Mouse (Mus musculus): ENCODE results near the gene Krtcap2. TPM values are rescaled to one million over a fixed set of nuclear protein-coding genes. Genes with fewer than 3 reads are reported as not detected.

The Krtcap2 gene
- total and polyA plus RNA-seq, 2 experiments from 2014 or later = 41.8 to 192 TPM

DNA sequence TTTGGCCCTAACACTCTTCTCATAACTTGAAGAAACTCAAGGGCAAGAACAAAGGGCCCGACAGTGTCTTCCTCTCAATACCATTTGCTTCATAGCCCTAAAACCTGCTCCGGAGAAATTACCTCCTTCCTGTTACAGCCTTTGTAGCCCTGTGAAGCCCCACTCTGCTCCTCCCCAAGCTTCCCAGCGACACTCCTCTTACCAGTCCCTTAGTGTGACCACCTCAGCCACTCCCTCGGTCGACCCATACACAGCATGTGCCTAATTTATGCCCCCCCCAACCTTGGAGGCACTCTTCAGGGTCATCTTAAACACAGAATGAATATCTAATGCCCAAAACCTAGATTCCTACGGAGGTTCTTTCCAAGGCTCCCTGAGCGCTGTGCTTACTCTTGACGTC is 32.9 kb downstream of the Krtcap2 start:
- Histone ChIP-seq H3K36me3 (replicated peaks; ENCODE audit: control insufficient read depth, insufficient read depth, low read length) (peaks cover 15% of the 10 kb centered on the region), H3K27ac (ENCODE audit: low read depth) (peak overlapping the region; percentile 94), H3K9me3 (replicated peaks; ENCODE audit: control insufficient read depth, low read length) (no peaks in the 10 kb centered on the region), H3K4me3 (ENCODE audit: low read depth, low read length) (peak overlapping the region; percentile 78), H3K9ac (replicated peaks; ENCODE audit: low read depth, low read length) (peak overlapping the region; percentile 87), H3K4me2 (ENCODE audit: low read depth, low read length) (peak overlapping the region; percentile 92), H3K27me3 (ENCODE audit: control insufficient read depth, insufficient read depth, low read length) (no peaks in the 10 kb centered on the region), H3K4me1 (ENCODE audit: control insufficient read depth, insufficient read depth) (peaks cover 23% of the 10 kb centered on the region)
- DNase-seq (ENCODE audit: low spot score) (no peak), ATAC-seq (ENCODE audit: insufficient read depth, low read depth) (no peak)
- TF ChIP-seq CTCF (IDR thresholded peaks at IDR 0.05; ENCODE audit: low read depth) = no peak
- TF ChIP-seq EP300 (IDR thresholded peaks at IDR 0.05; ENCODE audit: low read depth) = no peak
- WGBS = 18% methylated on average over 8 of the region's 8 CpGs

DNA sequence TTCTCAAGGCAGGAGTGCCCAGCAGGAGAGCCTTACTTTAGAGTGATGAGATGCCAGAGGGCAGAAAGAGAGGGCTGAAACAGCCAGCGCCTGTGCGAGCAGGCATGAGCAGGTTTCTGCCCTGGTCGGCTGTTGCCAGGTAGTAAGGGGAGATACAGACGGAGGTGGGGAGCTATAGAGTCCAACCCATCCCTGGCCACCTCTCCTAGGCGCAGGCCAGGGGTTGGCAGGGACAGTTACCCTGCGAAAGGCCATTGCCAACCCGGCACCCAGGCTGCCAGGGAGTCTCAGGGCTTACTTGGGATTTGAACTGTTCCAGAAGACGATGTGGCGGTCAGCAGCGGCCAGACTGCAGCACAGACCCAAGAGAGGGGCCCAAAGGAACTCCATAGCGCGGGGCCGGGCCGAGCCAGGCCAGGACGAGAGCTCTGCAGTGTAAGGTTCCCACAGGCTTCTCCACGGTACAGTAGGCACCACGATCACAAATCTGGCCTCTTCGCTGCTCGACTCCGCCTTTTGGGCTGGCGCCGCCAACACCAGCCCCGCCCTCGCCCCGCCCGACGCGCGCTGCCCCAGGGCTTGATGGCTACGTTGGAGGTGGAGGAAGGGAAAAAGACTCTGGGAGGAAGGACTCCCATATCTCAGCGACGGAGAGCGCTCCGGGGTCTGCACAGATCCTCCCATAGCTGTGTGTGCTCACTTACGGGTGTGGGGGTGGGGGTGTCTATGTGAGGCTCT is 33.6 kb downstream of the Krtcap2 start:
- whole genome bisulfite sequencing = 1% methylated on average over 35 of the region's 35 CpGs

DNA sequence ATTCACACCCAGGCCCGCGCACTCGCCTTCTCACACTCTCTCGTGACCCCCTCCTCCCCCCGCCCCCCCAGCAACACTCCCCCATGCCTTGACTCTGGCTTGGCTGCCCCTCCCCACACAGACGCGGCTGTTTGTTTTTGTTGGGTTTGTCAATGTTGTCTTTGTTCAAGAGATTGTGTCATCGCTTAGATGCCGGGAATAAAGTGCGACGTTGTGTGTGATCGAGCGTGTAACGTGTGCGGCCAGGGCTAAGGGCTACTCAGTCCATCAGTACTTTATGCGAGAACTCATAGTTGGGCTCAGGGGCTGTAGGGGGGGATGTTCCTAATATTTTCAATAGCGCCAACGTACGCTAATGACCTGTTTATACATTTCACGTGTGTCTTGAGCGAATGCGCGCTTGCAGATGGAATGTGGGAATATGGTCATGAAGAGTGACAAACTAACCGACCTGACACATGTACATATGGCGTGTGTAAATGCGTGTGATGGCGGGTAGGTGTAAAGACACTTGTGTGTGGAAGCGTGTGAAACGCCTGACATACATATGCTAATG is 34.4 kb downstream of the Krtcap2 start:
- TF ChIP-seq EP300 (IDR thresholded peaks at IDR 0.05; ENCODE audit: low read depth) (no peak), CTCF (IDR thresholded peaks at IDR 0.05; ENCODE audit: low read depth) (no peak)
- Histone ChIP-seq H3K36me3 (replicated peaks; ENCODE audit: control insufficient read depth, insufficient read depth, low read length) (peaks cover 11% of the 10 kb centered on the region), H3K9ac (replicated peaks; ENCODE audit: low read depth, low read length) (peak overlapping the region; percentile 87), H3K27ac (ENCODE audit: low read depth) (peak overlapping the region; percentile 94), H3K9me3 (replicated peaks; ENCODE audit: control insufficient read depth, low read length) (no peaks in the 10 kb centered on the region), H3K27me3 (ENCODE audit: control insufficient read depth, insufficient read depth, low read length) (no peaks in the 10 kb centered on the region), H3K4me3 (ENCODE audit: low read depth, low read length) (peak overlapping the region; percentile 78), H3K4me1 (ENCODE audit: control insufficient read depth, insufficient read depth) (peaks cover 23% of the 10 kb centered on the region), H3K4me2 (ENCODE audit: low read depth, low read length) (peak overlapping the region; percentile 92)
- no peak for ATAC-seq (ENCODE audit: insufficient read depth, low read depth)
- DNase-seq (ENCODE audit: low spot score) = peak; percentile 44
- under 1% methylated on average over 29 of the region's 29 CpGs for WGBS

More for the DNA sequence above, 33.6 kb downstream of the Krtcap2 start:
- TF ChIP-seq CTCF (IDR thresholded peaks at IDR 0.05; ENCODE audit: low read depth) (no peak), EP300 (IDR thresholded peaks at IDR 0.05; ENCODE audit: low read depth) (no peak)
- Histone ChIP-seq H3K36me3 (replicated peaks; ENCODE audit: control insufficient read depth, insufficient read depth, low read length) (peaks cover 15% of the 10 kb centered on the region), H3K4me3 (ENCODE audit: low read depth, low read length) (peak overlapping the region; percentile 78), H3K27me3 (ENCODE audit: control insufficient read depth, insufficient read depth, low read length) (no peaks in the 10 kb centered on the region), H3K9ac (replicated peaks; ENCODE audit: low read depth, low read length) (peak overlapping the region; percentile 87), H3K4me1 (ENCODE audit: control insufficient read depth, insufficient read depth) (peaks cover 23% of the 10 kb centered on the region), H3K9me3 (replicated peaks; ENCODE audit: control insufficient read depth, low read length) (no peaks in the 10 kb centered on the region), H3K4me2 (ENCODE audit: low read depth, low read length) (peak overlapping the region; percentile 92), H3K27ac (ENCODE audit: low read depth) (peak overlapping the region; percentile 94)
- DNase-seq (ENCODE audit: low spot score) (peak; percentile 89), ATAC-seq (ENCODE audit: insufficient read depth, low read depth) (peak; percentile 77)

DNA sequence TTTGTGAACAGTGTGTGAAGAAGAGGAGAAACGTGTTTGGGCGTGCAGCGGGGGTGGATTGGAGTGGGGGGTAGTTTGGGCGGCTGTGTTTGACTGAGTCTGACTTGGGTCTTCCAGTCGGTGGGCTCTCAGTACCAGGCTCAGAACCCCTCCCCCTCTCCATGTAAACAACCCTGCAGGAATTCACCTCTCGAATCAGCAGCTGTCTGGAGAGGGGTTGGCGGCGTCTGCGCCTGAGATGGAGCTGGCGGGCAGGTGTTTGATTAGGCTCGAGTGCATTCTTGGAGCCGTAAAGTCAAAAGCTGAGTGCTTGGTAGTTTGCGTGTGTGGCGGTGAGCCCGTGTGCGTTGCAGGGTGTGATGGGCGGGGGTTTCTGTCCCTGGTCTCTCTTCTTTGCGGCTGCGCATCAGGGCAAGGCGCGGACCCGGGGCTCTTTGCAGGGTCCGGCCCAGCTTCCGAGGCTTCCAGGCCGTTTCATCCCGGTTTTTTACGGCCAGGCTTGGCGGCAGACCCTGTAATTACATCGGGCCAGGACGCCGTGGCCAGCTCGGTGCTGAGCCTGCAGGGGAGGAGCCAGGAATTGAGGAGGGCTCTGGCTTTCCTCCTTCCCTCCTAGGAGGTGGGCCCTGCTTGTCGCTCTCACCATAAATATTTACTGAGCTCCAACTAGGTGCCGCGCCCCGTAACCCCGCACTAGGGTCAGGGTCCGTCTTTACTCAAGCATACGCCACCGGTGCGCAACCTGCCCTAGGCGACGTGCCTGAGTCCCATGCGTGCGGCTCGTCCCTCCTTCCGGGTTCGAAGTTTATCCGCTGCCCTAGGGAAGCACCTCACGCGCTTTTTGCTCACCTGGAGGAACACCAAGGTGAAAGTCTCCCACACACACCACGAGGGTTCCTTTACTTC is 35.1 kb downstream of the Krtcap2 start, which contains the start of gene Efna1:
TSS of gene Efna1 (minus strand) at position 537 of the 906 bp plus-strand sequence.
- under 1% methylated on average over 52 of the region's 52 CpGs for WGBS
- ATAC-seq (ENCODE audit: insufficient read depth, low read depth) = no peak
- TF ChIP-seq CTCF (IDR thresholded peaks at IDR 0.05; ENCODE audit: low read depth) (no peak), EP300 (IDR thresholded peaks at IDR 0.05; ENCODE audit: low read depth) (no peak)
- peak within 1 kb of the TSS; percentile 94 for H3K27ac ChIP-seq (ENCODE audit: low read depth)
- no peaks in the 10 kb centered on the region for H3K9me3 ChIP-seq (replicated peaks; ENCODE audit: control insufficient read depth, low read length)
- peaks cover 23% of the 10 kb centered on the region for H3K4me1 ChIP-seq (ENCODE audit: control insufficient read depth, insufficient read depth)
- no peaks in the 10 kb centered on the region for H3K27me3 ChIP-seq (ENCODE audit: control insufficient read depth, insufficient read depth, low read length)
- peaks cover 3% of the 10 kb centered on the region for H3K36me3 ChIP-seq (replicated peaks; ENCODE audit: control insufficient read depth, insufficient read depth, low read length)
- peak within 1 kb of the TSS; percentile 78 for H3K4me3 ChIP-seq (ENCODE audit: low read depth, low read length)
- peak within 1 kb of the TSS; percentile 87 for H3K9ac ChIP-seq (replicated peaks; ENCODE audit: low read depth, low read length)
- peak within 1 kb of the TSS; percentile 92 for H3K4me2 ChIP-seq (ENCODE audit: low read depth, low read length)
- peak; percentile 29 for DNase-seq (ENCODE audit: low spot score)

DNA sequence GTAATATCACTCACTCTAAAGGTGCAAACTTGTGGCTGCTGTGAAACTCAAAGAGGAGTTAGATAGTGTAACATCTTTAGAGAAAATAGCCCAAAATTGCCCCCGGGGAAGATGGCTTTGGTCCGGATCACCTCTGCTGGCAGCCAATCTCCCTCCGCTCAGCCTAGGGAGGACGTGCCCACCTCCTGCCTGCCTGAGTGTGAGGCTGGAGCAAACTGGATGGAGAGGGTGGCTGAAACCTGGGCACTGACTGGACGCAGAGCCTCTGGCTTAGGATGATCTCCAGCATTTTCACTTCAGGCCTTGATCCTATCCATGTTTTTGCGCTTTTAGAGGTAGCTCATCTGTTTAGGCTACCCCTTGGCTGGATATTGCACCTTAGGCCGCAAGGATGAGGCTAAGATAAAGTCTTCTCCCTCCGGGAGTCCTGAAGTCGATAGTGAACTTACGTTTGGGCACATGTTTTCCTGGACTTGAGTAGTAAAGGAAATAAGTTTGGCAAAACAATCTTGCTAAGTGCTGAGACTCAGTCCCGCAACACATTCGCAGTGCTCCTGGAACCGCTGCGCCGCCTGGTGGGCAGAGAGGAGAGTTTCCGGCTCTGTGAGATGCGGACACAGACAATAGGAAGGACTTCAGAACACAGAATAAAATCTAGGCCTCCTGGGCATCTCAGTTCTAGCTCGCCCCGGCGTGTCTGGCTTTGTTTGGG is 36.0 kb downstream of the Krtcap2 start:
- Histone ChIP-seq H3K4me3 (ENCODE audit: low read depth, low read length) (peak overlapping the region; percentile 78), H3K9me3 (replicated peaks; ENCODE audit: control insufficient read depth, low read length) (no peaks in the 10 kb centered on the region), H3K4me2 (ENCODE audit: low read depth, low read length) (peak overlapping the region; percentile 92), H3K27ac (ENCODE audit: low read depth) (peak overlapping the region; percentile 33), H3K36me3 (replicated peaks; ENCODE audit: control insufficient read depth, insufficient read depth, low read length) (no peaks in the 10 kb centered on the region), H3K27me3 (ENCODE audit: control insufficient read depth, insufficient read depth, low read length) (no peaks in the 10 kb centered on the region), H3K9ac (replicated peaks; ENCODE audit: low read depth, low read length) (no peak overlapping the region), H3K4me1 (ENCODE audit: control insufficient read depth, insufficient read depth) (peaks cover 23% of the 10 kb centered on the region)
- TF ChIP-seq CTCF (IDR thresholded peaks at IDR 0.05; ENCODE audit: low read depth) (peak; percentile 93), EP300 (IDR thresholded peaks at IDR 0.05; ENCODE audit: low read depth) (no peak)
- 13% methylated on average over 20 of the region's 20 CpGs for WGBS
- no peak for ATAC-seq (ENCODE audit: insufficient read depth, low read depth)
- peak; percentile 73 for DNase-seq (ENCODE audit: low spot score)
